Mouse (Mus musculus) midbrain, postnatal 0 days (tissue): ENCODE measurements around the gene Tulp1. TPM values are rescaled to one million over a fixed set of nuclear protein-coding genes. Genes with fewer than 3 reads are reported as not detected.
A peak's percentile ranks its signal among the peaks of the same experiment; 100 is the strongest.

Experiments used
- ATAC-seq: fragments of 200-750 bp; cut with Nextera tagmentation; 2 replicates; pipeline ENCODE4 v1.8.0; 2017; ENCODE audit warnings: moderate number of reproducible peaks, mild to moderate bottlenecking, moderate TSS enrichment, moderate library complexity; ENCODE audit not compliant: low FRiP score
- DNase-seq: peaks from one replicate; pipeline ENCODE4 v3.0.0-alpha.2; 2015; ENCODE audit warnings: low spot score
- H3K27ac ChIP-seq: fragments of 300-500 bp; sonication (generic); 2 replicates; pipeline ENCODE4 v1.5.1; 2014; ENCODE audit warnings: low read depth, mild to moderate bottlenecking, low read length, mixed read lengths
- H3K27me3 ChIP-seq: fragments of 300-500 bp; sonication (generic); 2 replicates; pipeline ENCODE4 v1.6.1; 2014; ENCODE audit warnings: low read length, control low read depth, mixed read lengths; ENCODE audit not compliant: insufficient read depth
- H3K36me3 ChIP-seq: fragments of 300-500 bp; sonication (generic); 2 replicates; pipeline ENCODE4 v1.6.1; 2014; ENCODE audit warnings: low read length, control low read depth, mixed read lengths; ENCODE audit not compliant: insufficient read depth
- H3K4me1 ChIP-seq: fragments of 300-500 bp; sonication (generic); 2 replicates; pipeline ENCODE4 v1.6.1; 2014; ENCODE audit warnings: mild to moderate bottlenecking, control low read depth, antibody characterized with exemption, low read length, mixed read lengths; ENCODE audit not compliant: insufficient read depth
- H3K4me2 ChIP-seq: fragments of 300-500 bp; sonication (generic); 2 replicates; pipeline ENCODE4 v1.6.1; 2014; ENCODE audit warnings: low read depth, mild to moderate bottlenecking, low read length, mixed read lengths; ENCODE audit not compliant: poor library complexity, severe bottlenecking
- H3K4me3 ChIP-seq: fragments of 300-500 bp; sonication (generic); 2 replicates; pipeline ENCODE4 v1.5.1; 2014; ENCODE audit warnings: low read depth, mild to moderate bottlenecking, low read length, moderate library complexity
- H3K9ac ChIP-seq: fragments of 300-500 bp; sonication (generic); replicated peaks from 2 replicates; pipeline ENCODE4 v1.6.1; 2014; ENCODE audit warnings: mild to moderate bottlenecking, low read length, moderate library complexity, mixed read lengths; ENCODE audit not compliant: poor library complexity, severe bottlenecking
- H3K9me3 ChIP-seq: fragments of 300-500 bp; sonication (generic); 2 replicates; pipeline ENCODE4 v1.6.1; 2016; ENCODE audit warnings: low read length, control low read depth
- CTCF ChIP-seq: IDR thresholded peaks from 2 replicates; pipeline ENCODE4 v1.5.1; 2016; ENCODE audit warnings: antibody characterized with exemption, mild to moderate bottlenecking
- WGBS: fragments of 180-500 bp; shearing (Covaris S2); extraction: QIAGEN DNeasy Blood & Tissue Kit; methylation state at CpG from one replicate; pipeline ENCODE4 v1.1.7; 2014; 5-methylcytosine and 5-hydroxymethylcytosine counted together
- polyA plus RNA-seq: library from polyadenylated mRNA; unstranded; fragments of >200 nt; fragmentation: Nextera tagmentation; extraction: Ambion mirVana; gene quantifications from 2 replicates; pipeline ENCODE4 v1.2.1, GENCODE M21; 2015
- total RNA-seq: library from RNA; depleted of rRNA; stranded (reverse); fragments of >200 nt; gene quantifications from 2 replicates; pipeline ENCODE4 v1.2.3, GENCODE M21; 2014

The Tulp1 gene
- total and polyA plus RNA-seq, 2 experiments from 2014 or later, result 1.0 to 1.1 TPM

DNA sequence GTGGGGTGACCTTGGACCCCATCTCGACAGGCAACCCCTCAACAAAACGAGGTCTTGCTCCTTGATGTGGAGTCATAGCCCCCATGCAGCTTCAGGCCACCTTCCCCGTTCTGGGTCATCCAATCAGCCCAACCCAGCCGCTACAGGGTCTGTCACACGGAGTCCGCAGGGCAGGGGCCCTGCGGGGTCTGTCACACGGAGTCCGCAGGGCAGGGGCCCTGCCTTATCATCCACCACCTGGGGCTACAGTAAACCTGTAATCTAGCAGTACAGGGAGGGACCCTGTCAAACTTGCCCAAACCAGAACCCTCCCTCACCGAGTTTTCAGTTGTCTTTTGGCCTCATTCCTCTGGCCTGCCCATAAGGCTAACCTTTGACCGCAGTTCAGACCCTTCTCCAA lies 13.0 kb downstream of the Tulp1 start:
- Histone ChIP-seq H3K36me3 (no peaks in the 10 kb centered on the region), H3K4me1 (peaks cover 6% of the 10 kb centered on the region; the same call in 1 of the 2 replicates), H3K4me3 (no peak overlapping the region), H3K4me2 (peak overlapping the region; percentile 97; the same call in 1 of the 2 replicates), H3K27ac (no peak overlapping the region), H3K9me3 (no peaks in the 10 kb centered on the region), H3K27me3 (peaks cover 11% of the 10 kb centered on the region), H3K9ac (no peak overlapping the region)
- 25% methylated on average over 11 of the region's 11 CpGs for WGBS
- no peak for TF ChIP-seq CTCF
- DNase-seq, result no peak
- no peak for ATAC-seq

DNA sequence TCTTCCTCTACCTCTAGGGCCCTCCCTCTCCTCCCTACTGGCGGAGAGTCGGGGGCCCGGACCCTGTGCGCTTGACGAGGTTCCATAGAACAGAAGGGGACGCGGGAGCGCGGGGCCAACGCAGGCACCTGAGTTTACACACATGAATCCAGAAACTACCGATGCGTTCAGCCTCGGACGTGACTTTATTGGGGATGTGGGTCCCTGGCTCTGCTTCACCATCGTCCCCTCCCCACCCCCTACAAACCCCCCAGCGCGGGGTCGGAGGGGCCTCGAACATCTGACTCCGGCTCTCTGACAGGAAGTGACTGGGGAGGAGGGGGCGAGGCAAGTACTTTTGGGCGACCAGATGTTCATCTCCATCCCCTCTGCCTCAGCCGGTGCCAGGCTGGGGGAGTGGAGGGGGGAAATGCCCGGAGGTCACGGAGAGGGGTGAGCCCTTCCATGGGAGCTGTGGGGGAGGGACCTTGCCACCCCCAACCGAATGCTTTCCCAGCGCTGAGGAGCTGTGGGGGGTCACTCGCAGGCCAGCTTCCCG lies 13.6 kb downstream of the Tulp1 start:
- Histone ChIP-seq H3K9ac (peak overlapping the region; percentile 62; the same call in 1 of the 2 replicates), H3K36me3 (no peaks in the 10 kb centered on the region), H3K27me3 (peaks cover 11% of the 10 kb centered on the region), H3K4me3 (peak overlapping the region; percentile 49), H3K4me1 (peaks cover 6% of the 10 kb centered on the region; the same call in 1 of the 2 replicates), H3K4me2 (peak overlapping the region; percentile 97), H3K27ac (no peak overlapping the region), H3K9me3 (no peaks in the 10 kb centered on the region)
- TF ChIP-seq CTCF, result no peak
- DNase-seq, result no peak
- ATAC-seq, result no peak; the same call in 1 of the 2 replicates
- WGBS, result 2% methylated on average over 23 of the region's 29 CpGs

GRCm38 (mm10) chr17:28350466-28351352 lies 14.3 kb downstream of the Tulp1 start, which contains the start of gene Tead3:
Tead3 (minus strand) TSS chr17:28350817.
- Histone ChIP-seq H3K4me3 (peak within 1 kb of the TSS; percentile 49), H3K4me2 (peak within 1 kb of the TSS; percentile 97), H3K4me1 (peaks cover 6% of the 10 kb centered on the region; the same call in 1 of the 2 replicates), H3K9ac (peak within 1 kb of the TSS; percentile 62), H3K27me3 (peaks cover 11% of the 10 kb centered on the region), H3K27ac (peak within 1 kb of the TSS; percentile 62; the same call in 1 of the 2 replicates), H3K9me3 (no peaks in the 10 kb centered on the region), H3K36me3 (no peaks in the 10 kb centered on the region)
- DNase-seq (peak; percentile 68), ATAC-seq (peak; percentile 69)
- 1% methylated on average over 54 of the region's 73 CpGs for WGBS
- TF ChIP-seq CTCF, result peak; percentile 28

DNA sequence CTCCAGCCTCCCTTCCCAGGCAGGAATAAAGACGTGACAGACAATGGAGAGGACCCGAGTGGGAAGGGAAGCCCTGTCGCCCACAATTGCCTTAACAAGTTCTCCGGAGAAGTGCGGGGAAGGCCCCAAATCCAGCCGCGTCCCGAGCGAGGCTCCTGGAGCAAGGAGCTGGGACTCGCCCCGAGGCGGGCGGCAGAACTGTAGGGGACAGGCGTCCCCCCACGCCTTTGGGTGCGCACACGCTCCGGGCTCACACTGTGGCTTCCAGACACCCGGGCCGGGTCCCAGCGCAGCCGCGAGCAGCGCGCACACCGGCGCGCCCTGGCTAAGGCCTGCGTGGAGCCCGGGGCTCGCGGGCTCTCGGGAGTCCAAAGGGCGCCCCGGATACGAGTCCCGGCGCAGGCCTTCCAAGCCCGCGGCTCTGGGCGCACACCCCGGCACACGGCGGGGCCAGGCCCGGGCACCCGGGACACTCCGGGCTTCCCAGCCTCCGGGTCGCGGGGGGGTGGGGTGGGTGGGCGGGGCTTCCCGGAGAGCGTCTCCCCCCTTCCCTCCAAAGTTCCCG lies 15.0 kb downstream of the Tulp1 start:
- peak overlapping the region; percentile 62 for H3K9ac ChIP-seq
- peak overlapping the region; percentile 62; the same call in 1 of the 2 replicates for H3K27ac ChIP-seq
- H3K9me3 ChIP-seq, result no peaks in the 10 kb centered on the region
- no peaks in the 10 kb centered on the region for H3K36me3 ChIP-seq
- no peak for TF ChIP-seq CTCF
- DNase-seq, result no peak
- peak overlapping the region; percentile 49 for H3K4me3 ChIP-seq
- H3K27me3 ChIP-seq, result peaks cover 11% of the 10 kb centered on the region
- peak; percentile 35 for ATAC-seq
- peak overlapping the region; percentile 97 for H3K4me2 ChIP-seq
- H3K4me1 ChIP-seq, result peaks cover 6% of the 10 kb centered on the region; the same call in 1 of the 2 replicates
- 2% methylated on average over 17 of the region's 54 CpGs for WGBS

- 27% methylated on average over 11 of the region's 13 CpGs for WGBS
- Histone ChIP-seq H3K36me3 (no peaks in the 10 kb centered on the region), H3K4me1 (peaks cover 6% of the 10 kb centered on the region; the same call in 1 of the 2 replicates), H3K4me3 (peak overlapping the region; percentile 49), H3K27me3 (peaks cover 11% of the 10 kb centered on the region), H3K9me3 (no peaks in the 10 kb centered on the region), H3K4me2 (peak overlapping the region; percentile 97), H3K27ac (no peak overlapping the region), H3K9ac (peak overlapping the region; percentile 62; the same call in 1 of the 2 replicates)
- no peak for TF ChIP-seq CTCF
- DNase-seq, result no peak
- no peak for ATAC-seq
Observed at GRCm38 (mm10) chr17:28349264-28349880, 15.7 kb downstream of the Tulp1 start.
